Mouse (Mus musculus): ENCODE results near the gene Abcd1. TPM values are rescaled to one million over a fixed set of nuclear protein-coding genes. Genes with fewer than 3 reads are reported as not detected.

Gene Abcd1
- 52.2 and 64.9 TPM in 2 replicates for polyA plus RNA-seq (2012)

GRCm38 (mm10) chrX:73716109-73716661 is at the start of gene Abcd1, which contains the start of gene Bcap31:
Gene Abcd1, plus strand, starts transcription at chrX:73716597.
Gene Bcap31, minus strand, starts transcription at chrX:73716175.

GRCm38 (mm10) chrX:73672879-73673618 is 43.3 kb upstream of the Abcd1 start, which contains the start of gene Slc6a8:
Gene Slc6a8, plus strand, starts transcription at chrX:73673150.

GRCm38 (mm10) chrX:73756334-73757140 is 40.1 kb downstream of the Abcd1 start, which contains the start of gene Plxnb3:
Gene Plxnb3, plus strand, starts transcription at chrX:73757090.

DNA sequence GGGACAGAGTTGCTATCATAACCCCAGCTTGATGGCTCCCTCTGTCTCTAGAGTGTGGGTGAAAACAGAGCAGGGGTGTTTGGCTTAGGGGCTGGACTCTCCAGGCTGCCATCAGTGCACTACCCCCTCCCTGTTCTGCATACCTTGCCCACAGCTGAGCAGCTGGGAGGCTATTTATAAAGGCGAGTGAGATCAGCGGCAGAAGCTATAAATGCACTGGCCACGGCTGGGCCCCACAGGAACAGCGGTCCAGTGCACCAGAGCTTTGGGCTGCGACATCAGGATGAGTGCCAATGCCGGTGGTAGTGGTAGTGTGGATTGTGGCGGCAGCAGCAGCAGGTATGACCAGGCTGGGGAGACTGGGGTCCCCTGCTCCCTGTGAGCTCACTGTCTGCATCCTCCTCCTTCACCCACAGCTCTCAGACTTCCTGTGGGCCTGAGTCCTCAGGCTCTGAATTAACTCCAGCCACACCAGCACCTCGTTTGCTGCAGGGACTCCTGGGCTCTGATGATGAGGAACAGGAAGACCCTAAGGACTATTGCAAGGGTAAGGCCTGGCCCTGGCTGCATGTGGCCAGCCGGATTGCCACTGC is 57.9 kb downstream of the Abcd1 start, which contains the start of gene Srpk3:
Srpk3 (plus strand) TSS at position 238 of the 593 bp plus-strand sequence.

DNA sequence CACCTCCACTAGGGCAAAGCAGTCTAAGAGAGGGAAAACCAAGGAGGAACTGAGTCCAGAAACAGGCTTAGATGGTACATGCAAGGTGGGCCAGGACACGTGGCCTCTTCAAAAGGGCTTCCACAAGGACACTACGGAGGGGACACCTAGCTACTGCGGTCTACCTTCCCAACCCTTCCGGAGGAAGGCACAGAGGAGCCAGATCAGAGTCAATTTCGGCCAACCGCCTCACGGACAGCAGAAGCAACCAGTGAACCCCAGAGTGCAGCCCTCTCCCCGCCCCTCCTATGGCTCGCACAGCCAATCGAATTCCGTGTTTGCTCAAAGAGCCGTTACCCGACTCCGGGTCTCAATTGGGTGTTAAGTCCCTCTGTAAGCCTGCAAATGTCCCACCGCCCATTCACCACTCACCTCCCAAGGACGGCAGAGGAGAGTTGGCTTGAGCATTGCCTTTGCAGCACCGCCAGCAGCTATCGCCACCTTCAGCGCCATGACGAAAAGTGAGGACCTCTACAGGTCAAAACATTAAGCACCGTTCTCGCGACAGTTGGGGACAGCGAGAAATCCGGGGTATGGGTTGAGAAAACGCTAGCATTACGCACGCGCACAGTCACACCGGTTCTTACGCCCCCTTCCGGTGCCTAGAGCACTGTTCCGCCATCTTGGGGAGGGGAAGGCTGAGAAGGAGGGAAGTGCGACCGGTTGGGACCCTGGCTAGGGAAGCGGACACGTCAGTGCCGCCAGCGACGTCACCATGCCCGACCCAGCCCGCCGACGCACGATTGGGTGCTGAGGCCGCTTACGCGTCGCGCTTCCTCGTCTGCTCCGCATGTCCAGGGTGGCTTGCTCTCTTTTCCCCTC is 70.2 kb downstream of the Abcd1 start, which contains the start of the genes Idh3g and Ssr4:
Idh3g (minus strand) TSS at position 534 of the 861 bp plus-strand sequence.
Ssr4 (plus strand) TSS at position 665 of the 861 bp plus-strand sequence.

Other genes with a start within 250 kb of the Abcd1 start
- 0.44 and 0.81 TPM in 2 replicates for gene Bgn, start 233.0 kb upstream of the Abcd1 start, polyA plus RNA-seq (2012)
- gene Atp2b3, start 213.5 kb upstream of the Abcd1 start, polyA plus RNA-seq (2012), result not detected in 2 replicates
- gene Dusp9, start 77.2 kb upstream of the Abcd1 start, polyA plus RNA-seq (2012), result 0.94 and 1.2 TPM in 2 replicates
- 1.8 and 2.5 TPM in 2 replicates for gene Pnck, start 56.5 kb upstream of the Abcd1 start, polyA plus RNA-seq (2012)
- 1.2 and 1.5 TPM in 2 replicates for gene Slc6a8, start 43.4 kb upstream of the Abcd1 start, polyA plus RNA-seq (2012)
- gene Bcap31, start 422 bp upstream of the Abcd1 start, polyA plus RNA-seq (2012), result 24.4 and 24.8 TPM in 2 replicates
- gene Plxnb3, start 40.5 kb downstream of the Abcd1 start, polyA plus RNA-seq (2012), result 0.05 and 0.28 TPM in 2 replicates
- 0.09 and 0.21 TPM in 2 replicates for gene Srpk3, start 57.8 kb downstream of the Abcd1 start, polyA plus RNA-seq (2012)
- 32.7 and 38.6 TPM in 2 replicates for gene Idh3g, start 70.3 kb downstream of the Abcd1 start, polyA plus RNA-seq (2012)
- 25.8 and 39.7 TPM in 2 replicates for gene Ssr4, start 70.4 kb downstream of the Abcd1 start, polyA plus RNA-seq (2012)
- 0.97 and 1.5 TPM in 2 replicates for gene Pdzd4, start 108.4 kb downstream of the Abcd1 start, polyA plus RNA-seq (2012)
- not detected in 2 replicates for gene Avpr2, start 175.5 kb downstream of the Abcd1 start, polyA plus RNA-seq (2012)
- 1.2 and 1.6 TPM in 2 replicates for gene L1cam, start 179.5 kb downstream of the Abcd1 start, polyA plus RNA-seq (2012)
- 31.8 and 39.8 TPM in 2 replicates for gene Arhgap4, start 205.3 kb downstream of the Abcd1 start, polyA plus RNA-seq (2012)
- 178 and 186 TPM in 2 replicates for gene Naa10, start 205.3 kb downstream of the Abcd1 start, polyA plus RNA-seq (2012)
- 44.9 and 57.0 TPM in 2 replicates for gene Renbp, start 214.3 kb downstream of the Abcd1 start, polyA plus RNA-seq (2012)
- gene Hcfc1, start 249.8 kb downstream of the Abcd1 start, polyA plus RNA-seq (2012), result 129 and 154 TPM in 2 replicates

All from megakaryocyte-erythroid progenitor cell, adult 5 weeks (primary cell).